Mouse (Mus musculus): ENCODE measurements around the gene H2-Ob.
"Not testable (repeated sequence)": the region's sequence is repeated elsewhere in the genome, so short reads cannot be mapped to it uniquely, and the experiment has no call there.

Gene H2-Ob

DNA sequence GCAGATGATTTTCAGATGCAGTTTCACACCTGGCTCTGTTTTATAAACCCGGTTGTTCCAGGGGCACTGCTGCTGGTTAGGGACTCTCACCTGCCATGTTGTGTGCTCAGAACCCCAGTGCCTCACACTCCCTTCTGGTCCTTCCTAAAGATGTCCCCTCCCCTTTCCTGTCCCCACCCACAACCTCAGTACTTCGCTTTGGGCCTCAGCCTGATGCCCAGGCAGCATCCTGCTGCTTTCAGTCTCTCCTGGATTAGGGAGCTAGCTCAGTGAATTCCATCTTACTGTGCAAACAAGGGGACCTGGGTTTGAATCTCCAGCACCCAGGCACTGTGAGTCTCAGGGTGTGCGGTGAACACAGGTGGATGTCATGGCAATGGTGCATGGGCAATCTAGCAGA, 31.2 kb upstream of the H2-Ob start:
- DNase-seq (ENCODE audit: low read depth in 2 of 2, low spot score in 2 of 2), result no peak

GRCm38 (mm10) chr17:34207866-34208265, 30.8 kb upstream of the H2-Ob start:
- no peak for DNase-seq (ENCODE audit: low read depth in 2 of 2, low spot score in 2 of 2)

- DNase-seq (ENCODE audit: low read depth in 2 of 2, low spot score in 2 of 2), result no peak
Observed at GRCm38 (mm10) chr17:34208421-34208820, 30.3 kb upstream of the H2-Ob start.

DNA sequence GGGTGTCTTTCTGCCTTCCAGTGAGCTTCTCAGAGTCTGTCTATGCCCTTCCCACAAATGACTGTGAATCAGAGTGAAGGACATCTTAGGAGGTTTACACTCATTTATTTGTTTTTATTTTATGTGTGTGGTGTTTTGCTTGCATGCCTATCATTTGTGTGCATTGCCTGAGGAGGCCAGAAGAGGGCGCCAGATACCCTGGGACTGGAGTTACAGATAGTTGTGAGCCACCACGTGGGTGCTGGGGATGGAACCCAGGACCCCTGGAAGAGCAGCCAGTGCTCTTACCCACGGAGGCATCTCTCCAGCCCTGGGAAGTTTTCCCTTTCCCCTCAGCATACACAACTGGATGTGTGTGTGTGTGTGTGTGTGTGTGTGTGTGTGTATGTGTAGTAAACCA, 29.0 kb upstream of the H2-Ob start:
- DNase-seq (ENCODE audit: low read depth in 2 of 2, low spot score in 2 of 2), result no peak

DNA sequence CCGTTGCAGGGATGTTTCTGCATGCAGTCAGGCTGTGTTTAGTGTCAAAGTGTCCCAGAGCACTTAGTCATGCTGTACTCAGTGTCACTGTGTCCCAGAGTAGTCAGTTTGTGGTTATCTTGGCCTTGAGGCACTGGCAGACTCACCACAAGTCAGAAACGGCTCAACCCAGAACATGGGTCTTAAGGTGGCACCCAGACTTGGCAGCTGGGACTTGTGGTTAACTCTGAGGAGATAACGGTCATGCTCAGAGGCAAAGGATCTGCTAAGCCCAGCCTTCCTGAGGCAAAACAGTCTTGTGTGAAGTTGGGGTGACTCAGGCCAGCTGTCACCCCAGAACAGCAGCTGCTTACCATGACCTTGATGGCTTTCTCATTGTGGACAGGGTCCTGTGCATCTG, 28.1 kb upstream of the H2-Ob start:
- no peak for DNase-seq (ENCODE audit: low read depth in 2 of 2, low spot score in 2 of 2)

GRCm38 (mm10) chr17:34211746-34212365, 26.8 kb upstream of the H2-Ob start:
- DNase-seq (ENCODE audit: low read depth in 2 of 2, low spot score in 2 of 2), result peak in 1 of 2 experiments; percentile 42

DNA sequence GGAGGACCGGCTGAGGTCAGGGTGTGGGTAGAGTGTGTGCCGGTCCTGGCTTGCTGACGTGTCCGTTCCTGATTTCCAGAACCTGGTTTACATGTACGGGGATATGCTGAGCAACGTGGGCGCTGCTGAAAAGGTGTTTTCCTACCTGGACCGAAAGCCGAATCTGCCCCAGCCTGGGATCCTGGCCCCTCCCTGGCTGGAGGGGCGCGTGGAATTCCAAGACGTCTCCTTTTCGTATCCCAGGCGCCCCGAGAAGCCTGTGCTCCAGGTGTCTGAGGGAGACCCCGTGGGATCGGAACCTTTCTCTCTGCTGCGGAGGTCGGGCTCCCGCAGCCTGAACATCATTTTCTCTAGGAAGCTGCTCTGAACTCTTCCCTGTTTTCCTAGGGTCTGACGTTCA, 24.8 kb upstream of the H2-Ob start:
- DNase-seq (ENCODE audit: low read depth in 2 of 2, low spot score in 2 of 2), result no peak

GRCm38 (mm10) chr17:34215176-34215575, 23.5 kb upstream of the H2-Ob start:
- no peak for DNase-seq (ENCODE audit: low read depth in 2 of 2, low spot score in 2 of 2)

- DNase-seq (ENCODE audit: low read depth in 2 of 2, low spot score in 2 of 2), result peak in 1 of 2 experiments; percentile 0
Observed at GRCm38 (mm10) chr17:34217216-34217928, 21.3 kb upstream of the H2-Ob start.

GRCm38 (mm10) chr17:34217986-34218385, 20.7 kb upstream of the H2-Ob start:
- no peak for DNase-seq (ENCODE audit: low read depth in 2 of 2, low spot score in 2 of 2)

GRCm38 (mm10) chr17:34218675-34219074, 20.0 kb upstream of the H2-Ob start:
- no peak for DNase-seq (ENCODE audit: low read depth in 2 of 2, low spot score in 2 of 2)

DNA sequence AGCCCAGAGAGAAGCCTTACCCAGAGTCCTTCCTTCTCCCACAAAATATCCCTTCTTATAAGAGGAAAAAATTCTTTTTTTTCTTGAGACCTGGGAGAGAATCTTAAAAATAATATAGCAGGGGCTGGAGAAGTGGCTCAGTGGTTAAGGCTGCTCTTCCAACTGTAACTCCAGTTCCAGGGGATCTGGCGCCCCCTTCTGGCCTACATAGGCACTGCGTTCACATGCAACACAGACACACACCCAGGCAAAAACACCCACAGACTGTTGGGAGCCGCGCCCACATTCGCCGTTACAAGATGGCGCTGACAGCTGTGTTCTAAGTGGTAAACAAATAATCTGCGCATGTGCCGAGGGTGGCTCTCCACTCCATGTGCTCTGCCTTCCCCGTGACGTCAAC, 19.6 kb upstream of the H2-Ob start:
- DNase-seq (ENCODE audit: low read depth in 2 of 2, low spot score in 2 of 2), result peak; percentile 75 to 86

GRCm38 (mm10) chr17:34219801-34220200, 18.9 kb upstream of the H2-Ob start:
- DNase-seq (ENCODE audit: low read depth in 2 of 2, low spot score in 2 of 2), result peak; percentile 33 to 62

- DNase-seq (ENCODE audit: low read depth in 2 of 2, low spot score in 2 of 2), result not testable (repeated sequence)
Observed at GRCm38 (mm10) chr17:34220401-34220800, 18.3 kb upstream of the H2-Ob start.

DNA sequence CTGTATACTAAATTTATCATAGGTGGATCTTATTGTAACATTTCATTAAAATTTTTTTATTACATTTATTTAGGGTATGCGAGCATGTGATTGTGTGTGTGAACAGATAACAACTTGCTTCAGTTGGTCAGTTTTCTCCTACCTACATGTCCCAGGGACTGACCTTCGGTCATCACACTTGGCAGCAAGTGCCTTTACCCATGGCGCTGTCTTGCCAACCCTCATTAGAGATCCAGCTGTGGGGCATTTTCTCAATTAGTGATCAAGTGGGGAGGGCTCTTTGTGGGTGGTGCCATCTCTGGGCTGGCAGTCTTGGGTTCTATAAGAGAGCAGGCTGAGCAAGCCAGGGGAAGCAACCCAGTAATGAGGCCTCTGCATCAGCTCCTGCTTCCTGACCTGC, 13.9 kb upstream of the H2-Ob start:
- DNase-seq (ENCODE audit: low read depth in 2 of 2, low spot score in 2 of 2), result no peak

- no peak for DNase-seq (ENCODE audit: low read depth in 2 of 2, low spot score in 2 of 2)
Observed at GRCm38 (mm10) chr17:34225426-34225825, 13.3 kb upstream of the H2-Ob start.

DNA sequence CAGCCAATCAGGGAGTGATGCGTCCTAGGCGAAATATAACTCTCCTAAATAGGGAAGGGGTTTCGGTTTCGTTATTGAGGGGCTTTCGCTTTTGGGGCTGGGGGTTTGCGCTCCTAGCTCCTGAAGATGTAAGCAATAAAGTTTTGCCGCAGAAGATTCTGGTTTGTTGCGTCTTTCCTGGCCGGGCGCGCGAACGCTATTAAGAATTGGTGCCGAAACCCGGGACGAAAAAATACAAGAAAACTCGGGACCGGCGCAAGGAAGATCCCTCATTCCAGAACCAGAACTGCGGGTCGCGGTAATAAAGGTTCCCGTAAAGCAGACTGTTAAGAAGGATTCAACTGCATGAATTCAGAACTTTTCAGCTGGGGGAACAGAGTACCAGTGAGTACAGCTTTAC, 12.8 kb upstream of the H2-Ob start:
- not testable (repeated sequence) for DNase-seq (ENCODE audit: low read depth in 2 of 2, low spot score in 2 of 2)

GRCm38 (mm10) chr17:34230971-34231370, 7.7 kb upstream of the H2-Ob start:
- not testable (repeated sequence) for DNase-seq (ENCODE audit: low read depth in 2 of 2, low spot score in 2 of 2)

- DNase-seq (ENCODE audit: low read depth in 2 of 2, low spot score in 2 of 2), result not testable (repeated sequence)
Observed at GRCm38 (mm10) chr17:34232021-34232420, 6.7 kb upstream of the H2-Ob start.

DNA sequence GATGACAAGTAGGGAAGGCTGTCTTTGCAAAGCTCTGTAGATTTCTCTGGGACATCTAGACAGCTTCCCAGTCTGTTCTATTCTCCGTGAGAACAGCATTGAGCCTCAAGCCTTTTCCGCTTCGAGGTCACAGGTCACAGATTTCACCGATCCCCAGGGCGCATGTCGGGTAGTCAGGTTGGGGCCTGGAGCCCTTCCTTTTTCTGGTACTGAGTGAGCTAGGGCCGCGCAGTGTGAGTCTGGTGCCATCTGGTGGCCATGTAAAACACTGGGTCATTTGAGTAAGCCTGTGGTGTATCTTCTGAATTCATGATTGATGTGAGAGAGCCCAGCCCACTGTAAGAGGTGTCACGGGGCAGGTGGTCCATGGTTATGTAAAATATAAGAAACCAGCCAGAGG, 3.8 kb upstream of the H2-Ob start:
- peak; percentile 82 to 88 for DNase-seq (ENCODE audit: low read depth in 2 of 2, low spot score in 2 of 2)

DNA sequence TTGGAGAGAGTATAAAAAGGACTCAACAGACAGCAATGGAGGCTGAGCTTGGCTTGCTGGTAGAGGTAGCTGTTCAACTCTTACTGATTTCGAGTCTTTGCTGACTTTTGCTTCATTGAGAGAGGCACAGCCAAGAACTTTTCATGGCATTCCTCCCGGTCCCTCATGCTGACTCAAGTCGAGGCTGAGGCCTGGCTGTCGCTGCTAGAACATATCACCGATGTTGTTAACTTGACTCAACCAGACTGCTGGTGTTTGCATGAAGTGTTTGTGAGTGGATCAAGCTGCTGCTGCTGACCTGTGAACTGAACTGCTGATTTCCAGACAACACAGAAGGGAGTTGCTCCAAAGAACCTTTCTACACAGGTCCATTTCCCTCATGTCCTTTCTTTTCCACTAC, 2.0 kb upstream of the H2-Ob start:
- DNase-seq (ENCODE audit: low read depth in 2 of 2, low spot score in 2 of 2), result no peak

GRCm38 (mm10) chr17:34237741-34238140, 962 bp upstream of the H2-Ob start:
- DNase-seq (ENCODE audit: low read depth in 2 of 2, low spot score in 2 of 2), result no peak

DNA sequence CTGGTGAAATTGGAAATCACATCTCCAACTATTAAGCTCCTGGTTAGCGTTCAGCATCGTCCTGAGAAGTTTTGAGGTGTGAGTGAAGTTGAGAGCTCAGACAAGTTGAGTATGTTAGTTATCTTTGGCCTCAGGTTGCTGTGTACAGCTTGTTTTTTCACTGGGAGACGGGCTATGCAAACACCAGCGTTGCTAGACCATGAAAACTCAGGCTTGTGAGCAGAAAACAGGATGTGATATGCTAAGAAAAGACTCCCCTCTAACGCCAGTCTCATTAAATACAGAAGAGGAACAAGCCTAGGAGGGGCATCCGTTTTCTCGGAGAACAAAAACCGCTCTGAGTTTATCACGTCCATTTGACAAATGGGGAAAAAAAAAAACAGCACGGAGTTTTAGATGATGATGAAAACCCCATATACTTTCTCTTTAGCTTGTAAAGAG, 918 bp downstream of the H2-Ob start:
- DNase-seq (ENCODE audit: low read depth in 2 of 2, low spot score in 2 of 2), result no peak
